In the genomic region with DNA sequence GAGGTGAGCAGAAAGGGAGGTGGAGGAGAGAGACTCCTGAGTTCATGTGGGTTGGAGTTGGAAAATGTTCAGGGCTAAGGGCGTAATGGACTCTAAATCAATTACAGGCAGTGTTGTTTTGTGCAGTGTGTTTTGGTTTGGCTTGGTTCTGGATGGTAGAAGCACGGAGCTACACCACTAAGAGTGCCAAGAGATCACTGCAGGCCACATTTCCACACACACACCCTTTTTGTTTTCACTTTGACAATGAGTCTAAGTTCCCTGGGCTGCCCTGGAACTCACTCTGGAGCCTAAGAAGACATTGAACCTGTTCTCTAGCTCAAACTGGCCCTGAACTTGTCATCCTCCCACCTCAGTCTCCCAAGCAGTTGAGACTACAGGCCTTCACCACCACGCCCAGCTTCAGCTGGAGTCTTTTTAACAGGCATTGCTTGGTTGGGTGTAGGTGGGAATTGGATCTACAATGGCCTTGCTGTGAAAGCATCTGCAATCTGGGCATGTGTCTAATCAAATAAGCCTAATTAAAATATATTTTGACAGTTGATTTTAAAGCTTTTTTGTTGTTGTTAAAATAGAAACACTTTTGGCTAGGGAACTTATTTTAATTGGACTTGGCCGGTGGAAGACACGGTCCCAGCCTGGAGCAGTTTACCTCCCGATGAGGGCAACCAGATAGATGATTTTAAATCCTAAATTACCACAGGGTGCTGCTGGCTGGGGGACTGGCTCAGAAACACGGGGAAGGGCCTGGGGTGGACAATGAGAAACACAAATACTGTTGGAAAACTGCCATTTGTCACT, we compare ENCODE assay signal across 22 mouse cellular contexts. TPM values are rescaled to one million over a fixed set of nuclear protein-coding genes. Genes with fewer than 3 reads are reported as not detected.
DNase-seq lines count a peak whose midpoint lies in the region; ATAC-seq and TF ChIP-seq lines count a peak whose summit lies in the region.
"Had no signal": no experiment of that assay in that cellular context is flagged by ENCODE, and none has a peak within 500 bp of the region (broad histone marks: within the 10 kb centered on the region; RNA-seq: fewer than 3 reads in every experiment).

No protein-coding gene starts in this region.

- intact Hi-C loops in heart, adult 2 months (cut with DNase I), result no loop called here

- no peak overlapping the region for H3K4me2 ChIP-seq in forebrain, embryonic 13.5 days
- no peak overlapping the region for H3K4me2 ChIP-seq in forebrain, postnatal 0 days (ENCODE audit: low read depth)
- H3K4me2 ChIP-seq: limb, embryonic 12.5 days; midbrain, embryonic 11.5 days; neural tube, embryonic 13.5 days had no signal

- TF ChIP-seq POLR2A in ES-Bruce4 (IDR thresholded peaks at IDR 0.05; ENCODE audit: insufficient read depth, low read length), result no peak
- no peak for TF ChIP-seq POLR2A in heart, adult 2 months (IDR thresholded peaks at IDR 0.05; ENCODE audit: insufficient read depth, low read depth, low read length)

- no peak overlapping the region for H3K4me3 ChIP-seq in forebrain, embryonic 13.5 days
- no peak overlapping the region for H3K4me3 ChIP-seq in forebrain, embryonic 10.5 days
- H3K4me3 ChIP-seq in ES-Bruce4 (ENCODE audit: low read depth, low read length), result no peak overlapping the region
- no peak overlapping the region for H3K4me3 ChIP-seq in forebrain, postnatal 0 days (ENCODE audit: low read depth, low read length)
- no peak overlapping the region for H3K4me3 ChIP-seq in heart, adult 2 months
- H3K4me3 ChIP-seq: limb, embryonic 12.5 days; neural tube, embryonic 13.5 days had no signal

- no peaks in the 10 kb centered on the region for H3K9me3 ChIP-seq in forebrain, embryonic 13.5 days (replicated peaks)
- H3K9me3 ChIP-seq in forebrain, embryonic 10.5 days, result no peaks in the 10 kb centered on the region
- H3K9me3 ChIP-seq in ES-Bruce4 (replicated peaks; ENCODE audit: control insufficient read depth, insufficient read depth, low read length, poor library complexity, severe bottlenecking), result no peaks in the 10 kb centered on the region
- no peaks in the 10 kb centered on the region for H3K9me3 ChIP-seq in forebrain, postnatal 0 days (ENCODE audit: low read length)
- H3K9me3 ChIP-seq: limb, embryonic 12.5 days; neural tube, embryonic 13.5 days had no signal

- no peak for TF ChIP-seq CTCF in ES-Bruce4 (IDR thresholded peaks at IDR 0.05; ENCODE audit: low read depth, low read length)
- TF ChIP-seq CTCF in forebrain, postnatal 0 days (IDR thresholded peaks at IDR 0.05; ENCODE audit: low read depth), result no peak
- no peak for TF ChIP-seq CTCF in heart, adult 2 months (IDR thresholded peaks at IDR 0.05)

- H3K27me3 ChIP-seq in forebrain, embryonic 13.5 days, result peaks cover 29% of the 10 kb centered on the region
- peaks cover 39% of the 10 kb centered on the region for H3K27me3 ChIP-seq in forebrain, embryonic 10.5 days (ENCODE audit: poor library complexity, severe bottlenecking)
- no peaks in the 10 kb centered on the region for H3K27me3 ChIP-seq in ES-Bruce4 (ENCODE audit: control insufficient read depth, insufficient read depth, low read length, poor library complexity, severe bottlenecking)
- H3K27me3 ChIP-seq in forebrain, postnatal 0 days (ENCODE audit: insufficient read depth, low read length), result no peaks in the 10 kb centered on the region; the same call in 1 of the 2 replicates
- H3K27me3 ChIP-seq in heart, adult 2 months (ENCODE audit: control insufficient read depth, insufficient read depth, low read length), result no peaks in the 10 kb centered on the region
- H3K27me3 ChIP-seq: CH12.LX, Patski had no signal

- peaks cover 22% of the 10 kb centered on the region for H3K4me1 ChIP-seq in forebrain, embryonic 13.5 days
- peaks cover 13% of the 10 kb centered on the region for H3K4me1 ChIP-seq in forebrain, embryonic 10.5 days
- H3K4me1 ChIP-seq in ES-Bruce4 (ENCODE audit: control insufficient read depth, insufficient read depth, low read length), result peaks cover 2% of the 10 kb centered on the region
- H3K4me1 ChIP-seq in forebrain, postnatal 0 days (ENCODE audit: insufficient read depth), result no peaks in the 10 kb centered on the region
- peaks cover 1% of the 10 kb centered on the region; the same call in 1 of the 2 replicates for H3K4me1 ChIP-seq in heart, adult 2 months (ENCODE audit: control insufficient read depth, insufficient read depth, low read length)

- TF ChIP-seq EP300 in ES-Bruce4 (IDR thresholded peaks at IDR 0.05; ENCODE audit: insufficient read depth, low read depth, low read length), result no peak
- TF ChIP-seq EP300 in heart, adult 2 months (IDR thresholded peaks at IDR 0.05; ENCODE audit: insufficient read depth, low read depth, low read length), result no peak

- no peak overlapping the region for H3K27ac ChIP-seq in forebrain, embryonic 13.5 days
- no peak overlapping the region for H3K27ac ChIP-seq in forebrain, embryonic 10.5 days
- peak overlapping the region; percentile 10; the same call in 1 of the 2 replicates for H3K27ac ChIP-seq in ES-Bruce4 (ENCODE audit: insufficient read depth, low read length)
- H3K27ac ChIP-seq in forebrain, postnatal 0 days (ENCODE audit: low read depth, low read length), result no peak overlapping the region
- no peak overlapping the region for H3K27ac ChIP-seq in heart, adult 2 months
- H3K27ac ChIP-seq: limb, embryonic 12.5 days; liver, embryonic 14.5 days; neural tube, embryonic 13.5 days had no signal

- DNase-seq in forebrain, embryonic 10.5 days (ENCODE audit: extremely low spot score, low spot score), result no peak
- DNase-seq in brain, adult 2 months (ENCODE audit: low read depth, low spot score), result peak; percentile 52
- DNase-seq in forebrain, postnatal 0 days, result peak; percentile 11
- no peak for DNase-seq in spleen, adult 18-20 months
- no peak for DNase-seq in heart, adult 2 months
- no peak for DNase-seq in lung, postnatal 10 days
- DNase-seq: adrenal gland, postnatal 25 days; cerebellum, adult 18-20 months; gastrocnemius, postnatal 25 days; kidney, adult 9 months; kidney, postnatal 36 days; layer of hippocampus, adult 9-11 months; right cerebral cortex, postnatal 14 days had no signal

- peak; percentile 69 for ATAC-seq in forebrain, embryonic 13.5 days
- no peak for ATAC-seq in forebrain, postnatal 0 days
- ATAC-seq: Patski had no signal

- H3K79me2 ChIP-seq in heart, adult 2 months (replicated peaks; ENCODE audit: control insufficient read depth, insufficient read depth, low read length), result no peaks in the 10 kb centered on the region

- no peaks in the 10 kb centered on the region for H3K36me3 ChIP-seq in forebrain, embryonic 13.5 days (ENCODE audit: poor library complexity, severe bottlenecking)
- H3K36me3 ChIP-seq in forebrain, embryonic 10.5 days (replicated peaks), result no peaks in the 10 kb centered on the region
- no peaks in the 10 kb centered on the region; the same call in 1 of the 2 replicates for H3K36me3 ChIP-seq in ES-Bruce4 (ENCODE audit: control insufficient read depth, insufficient read depth, low read length, poor library complexity, severe bottlenecking)
- H3K36me3 ChIP-seq in forebrain, postnatal 0 days (ENCODE audit: insufficient read depth), result no peaks in the 10 kb centered on the region
- no peaks in the 10 kb centered on the region for H3K36me3 ChIP-seq in heart, adult 2 months (ENCODE audit: control insufficient read depth, insufficient read depth, low read length)
- H3K36me3 ChIP-seq: limb, embryonic 12.5 days; neural tube, embryonic 13.5 days had no signal

- WGBS in forebrain, embryonic 13.5 days, result 47% methylated on average over 7 of the region's 7 CpGs
- WGBS in forebrain, embryonic 10.5 days, result 81% methylated on average over 7 of the region's 7 CpGs
- WGBS in forebrain, postnatal 0 days, result 33% methylated on average over 7 of the region's 7 CpGs
- WGBS in heart, adult 2 months, result 68% methylated on average over 7 of the region's 7 CpGs

- H3K9ac ChIP-seq in forebrain, embryonic 13.5 days, result no peak overlapping the region
- no peak overlapping the region for H3K9ac ChIP-seq in ES-Bruce4 (ENCODE audit: low read depth, poor library complexity, severe bottlenecking)
- no peak overlapping the region for H3K9ac ChIP-seq in forebrain, postnatal 0 days
- no peak overlapping the region for H3K9ac ChIP-seq in heart, adult 2 months (ENCODE audit: low read depth, low read length)
- H3K9ac ChIP-seq: limb, embryonic 12.5 days; liver, embryonic 14.5 days; neural tube, embryonic 13.5 days had no signal

RNA-seq across cellular contexts. Expression of gene Cobl, which starts 4.8 kb away (rescaled TPM):
- polyA plus RNA-seq in forebrain, embryonic 13.5 days (2015; fragmentation: Nextera tagmentation; extraction: Ambion mirVana), result 3.6 and 3.7 TPM in 2 replicates
- polyA plus RNA-seq in forebrain, embryonic 10.5 days (2016; fragmentation: Nextera tagmentation; extraction: Ambion mirVana), result 1.8 and 2.2 TPM in 2 replicates
- polyA plus RNA-seq in ES-Bruce4 (2011; ENCODE audit: insufficient read depth, insufficient read length, low read depth, missing spikeins), result 23.2 and 25.3 TPM in 2 replicates
- total RNA-seq in forebrain, postnatal 0 days (2014; rRNA removed), result 16.0 and 17.4 TPM in 2 replicates
- polyA plus RNA-seq in forebrain, postnatal 0 days (2015; fragmentation: Nextera tagmentation; extraction: Ambion mirVana), result 7.3 and 11.5 TPM in 2 replicates
- 10 to 100 TPM; 14.7 to 18.0 TPM for total RNA-seq in heart, adult 2 months (2021)
- 13.1 and 13.2 TPM in 2 replicates for polyA plus RNA-seq in heart, adult 2 months (2012; rRNA removed)
- total RNA-seq: hematopoietic stem cell, adult 5-6 weeks had no signal

Comparison
In these comparisons a context has a peak if more than half of its experiments do, and no peak if none do; other contexts are left out.
1. DNase-seq: peak in brain, adult 2 months (single experiment) and forebrain, postnatal 0 days (single experiment); none in forebrain, embryonic 10.5 days (single experiment), spleen, adult 18-20 months (0 of 2), heart, adult 2 months (0 of 2) and lung, postnatal 10 days (single experiment).